Mouse (Mus musculus) regulatory T cell (primary cell): ENCODE data around the gene Gm20388.

Experiments used
- in situ Hi-C: fragments of 300-600 bp; cut with MboI, MseI; formaldehyde crosslinking; loops from one replicate; pipeline ENCODE4 v1.15.1; 2025; ENCODE audit warnings: high pct_unique_total_duplicates

The Gm20388 gene

DNA sequence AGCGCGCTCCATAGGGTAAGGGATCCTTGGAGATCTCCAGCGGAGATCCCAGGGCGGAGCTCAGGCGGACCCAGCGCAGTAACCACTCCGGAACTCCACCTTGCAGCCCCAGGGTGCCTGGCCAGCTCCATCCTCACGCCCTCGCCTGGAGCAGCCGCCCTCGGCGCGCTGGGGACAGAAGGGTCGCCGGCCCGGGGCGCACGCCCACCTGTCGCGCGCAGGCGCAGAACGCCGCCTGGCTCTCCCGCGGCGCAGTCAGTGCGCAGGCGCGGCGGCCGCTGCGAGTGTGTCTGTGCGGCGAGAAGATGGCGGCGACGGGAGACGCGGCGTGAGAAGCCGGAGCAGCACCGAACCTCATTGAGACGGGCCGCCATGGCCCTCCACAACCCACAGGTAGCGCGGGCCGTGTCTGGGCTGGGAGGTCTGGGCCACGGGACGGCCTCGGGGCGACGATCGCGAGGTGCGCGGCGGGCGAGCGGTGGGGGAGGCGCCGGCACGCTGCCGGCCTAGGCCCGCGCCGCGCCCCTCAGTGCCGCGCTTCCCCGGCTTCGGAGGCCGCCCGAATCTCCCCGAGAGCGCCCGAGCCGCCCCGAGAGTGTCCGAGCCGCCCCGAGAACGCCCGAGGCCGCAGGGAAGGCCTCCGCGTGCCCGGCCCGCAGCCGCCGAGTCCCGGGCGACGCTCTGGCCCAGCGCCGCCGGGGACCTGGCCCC, at the start of gene Gm20388:
Gm20388 (plus strand) TSS at position 295 of the 711 bp plus-strand sequence.
- in situ Hi-C loops, result loop anchor here (5.0 kb wide), 1 partner anchor 483 kb away; no protein-coding TSS in a partner anchor

DNA sequence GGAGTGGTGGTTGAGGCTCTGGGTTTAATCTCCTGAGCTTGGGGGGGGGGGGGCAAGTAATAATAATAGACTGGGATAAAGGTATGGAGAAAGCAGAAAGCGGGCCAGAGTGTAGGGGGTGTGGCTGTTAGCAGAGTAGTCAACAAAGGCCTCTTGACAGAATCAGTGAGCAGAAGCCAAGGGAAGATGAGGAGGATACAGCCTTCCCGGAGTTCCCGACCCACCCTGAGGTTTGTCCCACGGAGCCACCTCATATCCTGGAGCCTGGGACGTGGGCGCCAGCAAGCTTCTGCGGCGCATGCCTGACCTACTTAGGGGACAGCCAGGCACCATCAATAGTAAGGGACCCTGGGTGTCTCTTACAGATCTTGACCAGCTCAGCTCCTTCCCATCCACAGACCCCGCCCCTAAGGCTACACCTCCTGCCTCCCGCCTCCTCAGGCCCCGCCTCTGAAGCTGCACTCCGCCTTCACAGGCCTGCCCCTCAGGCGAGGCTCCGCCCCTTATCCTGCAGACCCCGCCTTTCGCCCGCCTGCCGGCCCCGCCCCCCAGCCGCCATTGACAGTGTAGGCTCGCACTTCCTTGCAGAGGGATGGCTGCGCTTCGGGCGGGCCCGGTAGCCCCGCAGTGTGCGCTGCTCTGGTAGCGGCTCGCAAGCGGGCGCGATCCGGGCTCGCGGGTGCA, 48.8 kb upstream of the Gm20388 start, which contains the start of gene Klhl36:
Klhl36 (plus strand) TSS at position 561 of the 684 bp plus-strand sequence.
- in situ Hi-C loops, result no loop called here

DNA sequence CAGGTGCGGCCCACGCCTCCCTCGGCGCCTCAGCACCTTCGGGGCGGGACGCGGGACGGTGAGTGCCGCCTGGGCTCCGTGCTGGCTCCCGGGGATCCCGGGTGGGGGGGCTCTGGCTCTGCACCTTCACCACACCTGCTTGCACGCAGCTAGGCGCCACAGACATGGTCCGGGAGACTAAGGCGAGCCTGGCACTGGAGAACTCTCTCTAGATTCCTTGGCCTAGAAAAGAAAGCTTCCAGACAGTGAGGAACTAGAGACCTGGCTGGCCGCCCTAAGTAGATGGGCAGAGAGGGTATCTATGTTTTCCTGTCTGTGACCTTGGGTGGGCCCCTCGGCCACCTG, 48.3 kb upstream of the Gm20388 start:
- in situ Hi-C loops, result no loop called here

GRCm38 (mm10) chr8:119862749-119863148, 47.9 kb upstream of the Gm20388 start:
- in situ Hi-C loops, result no loop called here

DNA sequence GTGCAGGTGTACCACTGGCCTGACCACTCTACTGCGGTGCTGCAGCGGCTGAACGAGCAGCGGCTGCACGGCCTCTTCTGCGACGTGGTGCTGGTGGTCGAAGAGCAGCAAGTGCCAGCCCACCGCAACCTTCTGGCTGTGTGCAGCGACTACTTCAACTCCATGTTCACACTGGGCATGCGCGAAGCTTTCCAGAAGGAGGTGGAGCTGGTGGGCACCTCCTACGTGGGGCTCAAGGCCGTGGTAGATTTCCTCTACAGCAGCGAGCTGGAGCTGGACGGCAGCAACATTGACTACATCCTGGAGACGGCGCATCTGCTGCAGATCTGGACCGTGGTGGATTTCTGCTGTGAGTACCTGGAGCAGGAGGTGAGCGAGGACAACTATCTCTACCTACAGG, 41.0 kb upstream of the Gm20388 start:
- in situ Hi-C loops, result no loop called here

- in situ Hi-C loops, result no loop called here
Measured at GRCm38 (mm10) chr8:119873181-119873580, 37.5 kb upstream of the Gm20388 start.

DNA sequence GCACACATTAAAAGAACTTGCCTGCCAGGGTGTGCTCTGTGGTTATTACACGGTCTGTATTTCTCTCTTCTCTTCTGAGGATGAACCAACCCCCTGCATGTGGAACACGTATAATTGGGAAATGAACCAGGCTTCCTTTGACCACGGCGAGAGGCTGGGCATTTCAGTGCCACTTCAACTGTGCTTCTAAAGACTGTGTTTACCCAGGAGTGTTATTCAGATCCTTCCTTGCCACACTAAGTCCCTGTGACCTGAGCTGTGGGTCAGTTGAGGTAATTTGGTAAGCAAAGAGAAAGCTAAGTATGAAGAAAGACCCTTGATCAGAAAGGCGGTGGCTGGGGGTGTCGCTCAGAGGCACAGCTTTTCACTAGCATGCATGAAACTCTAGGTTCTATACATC, 29.3 kb upstream of the Gm20388 start:
- in situ Hi-C loops, result no loop called here

DNA sequence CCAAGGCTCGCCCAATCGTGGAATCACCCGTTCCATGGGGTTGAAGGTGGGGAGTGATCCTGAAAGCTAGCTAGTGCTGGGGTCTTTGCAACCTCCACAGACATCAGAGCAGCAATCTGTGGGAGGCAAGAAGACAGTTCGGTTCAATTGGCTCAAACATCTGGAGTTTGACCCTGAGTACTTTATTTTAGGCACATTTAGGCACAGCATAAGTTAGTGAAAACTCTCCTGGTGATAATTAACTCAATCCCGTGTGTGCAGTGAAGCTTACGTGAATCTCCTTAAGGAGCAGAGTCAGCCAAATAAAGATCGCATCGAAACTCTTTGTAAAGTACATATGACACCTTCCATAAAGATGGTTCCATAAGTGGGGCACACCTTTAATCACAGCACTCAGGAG, 28.7 kb upstream of the Gm20388 start:
- in situ Hi-C loops, result no loop called here

DNA sequence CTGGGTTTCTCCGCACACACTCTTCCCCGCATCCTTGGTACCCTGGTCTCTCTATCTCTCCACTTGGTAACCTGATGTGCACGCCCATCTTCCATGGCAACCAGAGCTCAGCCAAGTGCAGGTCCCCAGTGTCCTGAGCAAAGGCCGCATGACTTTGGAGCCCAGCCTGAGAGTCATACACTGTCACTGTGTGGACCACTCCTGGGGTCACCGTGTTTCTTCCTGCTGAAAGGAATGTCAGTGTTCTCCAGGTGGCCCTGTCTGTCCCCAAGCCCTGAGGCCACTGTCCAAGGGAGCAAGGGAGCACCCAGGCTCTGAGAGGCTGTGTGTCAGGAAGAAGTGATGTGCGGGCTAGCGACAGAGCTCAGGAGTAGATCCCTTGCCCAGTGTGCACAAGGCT, 27.4 kb upstream of the Gm20388 start:
- in situ Hi-C loops, result no loop called here

- in situ Hi-C loops, result no loop called here
Measured at GRCm38 (mm10) chr8:119885612-119886011, 25.0 kb upstream of the Gm20388 start.

DNA sequence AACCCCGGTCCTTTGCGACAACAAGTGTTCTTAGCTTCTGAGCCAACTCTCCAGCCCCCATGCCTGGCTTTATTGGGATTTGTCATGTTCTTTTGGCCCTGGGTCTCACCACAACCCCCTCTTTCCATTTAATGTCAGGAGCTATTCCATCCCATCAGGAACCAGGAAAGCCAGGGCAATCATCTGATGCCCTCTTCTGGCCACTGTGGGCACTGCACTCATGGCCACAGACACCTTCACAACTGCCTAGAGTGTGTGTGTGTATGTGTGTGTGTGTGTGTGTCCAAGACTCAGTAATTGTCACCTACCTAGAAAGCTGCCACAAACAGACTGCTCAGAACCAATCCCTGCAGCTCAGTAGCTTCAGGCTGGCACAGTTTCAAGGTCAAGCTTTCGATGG, 23.5 kb upstream of the Gm20388 start:
- in situ Hi-C loops, result no loop called here

DNA sequence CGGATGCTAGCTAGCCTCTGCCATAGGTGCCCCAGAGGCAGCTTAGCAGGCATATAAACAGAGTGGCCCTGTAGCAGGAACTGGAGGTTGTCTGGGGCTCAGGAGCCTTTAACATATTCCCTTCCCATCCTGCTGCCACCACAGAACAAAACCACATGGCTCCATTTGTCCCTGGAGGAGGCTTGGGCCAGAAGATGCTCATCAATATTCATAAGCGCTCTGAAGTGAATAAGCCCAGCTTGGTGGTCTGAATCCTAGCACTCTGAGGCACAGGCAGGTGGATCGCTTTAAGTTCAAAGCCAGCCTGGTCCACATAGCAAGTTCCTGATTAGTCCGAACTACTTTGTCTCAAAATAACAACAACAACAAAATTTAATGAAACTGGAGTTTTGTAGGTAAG, 22.6 kb upstream of the Gm20388 start:
- in situ Hi-C loops, result no loop called here

- in situ Hi-C loops, result no loop called here
Measured at GRCm38 (mm10) chr8:119897069-119897468, 13.6 kb upstream of the Gm20388 start.

GRCm38 (mm10) chr8:119897933-119898332, 12.7 kb upstream of the Gm20388 start:
- in situ Hi-C loops, result no loop called here

- in situ Hi-C loops, result no loop called here
Measured at GRCm38 (mm10) chr8:119901349-119901748, 9.3 kb upstream of the Gm20388 start.

GRCm38 (mm10) chr8:119901952-119902351, 8.7 kb upstream of the Gm20388 start:
- in situ Hi-C loops, result no loop called here

DNA sequence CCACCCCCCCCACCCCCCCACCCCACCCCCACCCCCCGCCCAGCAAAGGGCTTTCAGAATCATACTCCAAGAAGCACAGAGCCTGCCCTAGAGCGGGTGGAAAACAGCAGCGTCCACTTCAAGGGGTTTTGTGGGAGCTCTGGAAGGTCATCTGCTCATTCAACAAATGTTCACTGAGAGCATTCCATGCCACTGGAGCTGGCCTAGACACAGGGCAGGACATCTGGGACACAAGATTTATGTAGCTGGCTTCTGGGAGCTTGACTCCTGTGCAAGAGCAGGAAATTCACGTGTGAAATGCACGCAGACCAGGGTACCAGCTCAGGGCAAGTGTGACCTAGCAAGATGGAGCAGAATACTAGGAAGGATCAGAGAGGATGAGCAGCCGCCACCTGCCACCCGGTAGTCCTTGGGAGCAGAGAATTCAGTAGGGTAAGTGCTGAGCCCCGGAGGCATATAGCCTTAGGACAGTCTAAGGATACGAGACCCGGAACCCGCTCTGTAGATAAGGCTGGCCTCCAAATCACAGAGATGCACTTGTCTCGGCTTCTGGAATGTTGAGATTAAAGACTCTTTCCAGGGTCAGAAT, 6.2 kb upstream of the Gm20388 start:
- in situ Hi-C loops, result no loop called here

DNA sequence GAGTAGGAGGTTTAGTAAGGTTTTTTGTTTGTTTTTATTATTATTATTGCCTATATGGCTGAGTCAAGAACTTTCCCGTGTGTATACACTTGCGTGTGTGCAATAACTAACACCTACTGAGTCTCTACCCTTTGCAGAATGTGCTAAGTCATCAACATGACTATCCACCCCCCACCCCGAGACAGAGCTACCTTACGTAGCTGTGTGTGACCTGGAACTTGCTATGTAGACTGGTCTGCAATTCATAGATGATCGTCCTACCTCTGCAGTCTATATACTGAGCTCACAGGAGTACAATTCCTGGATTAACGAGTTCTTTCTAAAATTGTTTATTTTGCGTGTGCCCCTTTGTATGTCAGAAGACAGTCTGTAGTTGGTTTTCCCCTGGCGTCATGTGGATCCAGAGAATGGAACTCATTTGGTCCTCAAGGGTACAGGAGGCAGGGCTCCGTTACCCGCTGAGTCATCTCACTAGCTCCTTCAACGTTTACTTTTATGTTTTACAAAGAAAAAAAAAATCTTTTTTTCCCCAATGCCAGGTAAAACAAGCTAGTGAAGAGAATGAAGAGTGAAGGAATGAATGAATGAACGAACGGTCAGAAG, 596 bp upstream of the Gm20388 start, which contains the start of gene Usp10:
Usp10 (plus strand) TSS at position 417 of the 603 bp plus-strand sequence.
- in situ Hi-C loops, result loop anchor here (5.0 kb wide), 1 partner anchor 483 kb away; no protein-coding TSS in a partner anchor

- in situ Hi-C loops, result loop anchor here (5.0 kb wide), 1 partner anchor 484 kb away; no protein-coding TSS in a partner anchor
Measured at GRCm38 (mm10) chr8:119911258-119911962, 769 bp downstream of the Gm20388 start.

- in situ Hi-C loops, result loop anchor here (5.0 kb wide), 1 partner anchor 485 kb away; no protein-coding TSS in a partner anchor
Measured at GRCm38 (mm10) chr8:119912643-119913042, 2.0 kb downstream of the Gm20388 start.

DNA sequence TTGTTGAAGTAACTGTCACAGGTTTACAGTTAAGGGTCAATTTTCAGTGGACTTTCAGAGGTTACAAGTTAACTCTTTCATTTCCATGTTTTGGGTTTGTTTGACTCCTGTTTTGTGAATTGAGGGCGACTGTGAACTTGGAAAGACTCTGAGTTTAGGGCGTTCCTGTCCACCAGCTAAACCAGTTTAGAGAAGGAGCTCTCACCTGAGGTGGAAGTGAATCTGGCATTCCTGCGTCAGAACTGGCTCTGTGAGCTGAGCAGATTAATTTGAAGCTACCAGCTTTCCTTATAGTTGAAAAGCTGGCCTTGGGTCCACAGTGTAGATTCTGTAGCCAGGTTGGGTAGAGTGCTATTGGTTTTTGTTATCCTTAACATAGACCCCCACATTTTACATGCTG, 2.5 kb downstream of the Gm20388 start:
- in situ Hi-C loops, result loop anchor here (5.0 kb wide), 1 partner anchor 486 kb away; no protein-coding TSS in a partner anchor
